In genomic region chr12:98662617-98663016, GRCm38 (mm10) we compare ENCODE assay signal across 18 mouse cellular contexts.
"Had no signal": no experiment of that assay in that cellular context is flagged by ENCODE, and none has a peak within 500 bp of the region (broad histone marks: within the 10 kb centered on the region; RNA-seq: fewer than 3 reads in every experiment).

No protein-coding gene starts in this region.

- H3K9me3 ChIP-seq: midbrain, embryonic 12.5 days; neural tube, embryonic 13.5 days; neural tube, embryonic 15.5 days had no signal

- DNase-seq: lung, adult 18-20 months; lung, embryonic 14.5 days; lung, postnatal 10 days; lung, postnatal 4 days; midbrain, embryonic 14.5 days; retina, postnatal 1 day; right cerebral cortex, adult 18-20 months; right cerebral cortex, postnatal 25 days; right cerebral cortex, postnatal 4 days; spleen, adult 18-20 months; thymus, adult 18-20 months; thymus, postnatal 14 days; thymus, postnatal 36 days had no signal

- H3K27me3 ChIP-seq: midbrain, embryonic 12.5 days; neural tube, embryonic 13.5 days; neural tube, embryonic 15.5 days had no signal

- H3K9ac ChIP-seq: lung, embryonic 14.5 days; midbrain, embryonic 12.5 days; neural tube, embryonic 13.5 days; neural tube, embryonic 15.5 days had no signal

- ATAC-seq: midbrain, embryonic 16.5 days had no signal

- H3K27ac ChIP-seq: midbrain, embryonic 12.5 days; neural tube, embryonic 13.5 days; neural tube, embryonic 15.5 days had no signal

- H3K4me1 ChIP-seq: midbrain, embryonic 12.5 days; neural tube, embryonic 13.5 days; neural tube, embryonic 15.5 days had no signal

- H3K4me2 ChIP-seq: lung, embryonic 14.5 days; midbrain, embryonic 12.5 days; neural tube, embryonic 13.5 days; neural tube, embryonic 15.5 days had no signal

- H3K4me3 ChIP-seq: midbrain, embryonic 12.5 days; myocyte; neural tube, embryonic 13.5 days; neural tube, embryonic 15.5 days had no signal
